Mouse (Mus musculus): ENCODE results near the gene Sp2. TPM values are rescaled to one million over a fixed set of nuclear protein-coding genes. Genes with fewer than 3 reads are reported as not detected.

Gene Sp2
- total RNA-seq (2021) = 10 to 100 TPM in 1 of 2 experiments, 1 to 10 TPM in 1; 9.9 to 10.7 TPM

DNA sequence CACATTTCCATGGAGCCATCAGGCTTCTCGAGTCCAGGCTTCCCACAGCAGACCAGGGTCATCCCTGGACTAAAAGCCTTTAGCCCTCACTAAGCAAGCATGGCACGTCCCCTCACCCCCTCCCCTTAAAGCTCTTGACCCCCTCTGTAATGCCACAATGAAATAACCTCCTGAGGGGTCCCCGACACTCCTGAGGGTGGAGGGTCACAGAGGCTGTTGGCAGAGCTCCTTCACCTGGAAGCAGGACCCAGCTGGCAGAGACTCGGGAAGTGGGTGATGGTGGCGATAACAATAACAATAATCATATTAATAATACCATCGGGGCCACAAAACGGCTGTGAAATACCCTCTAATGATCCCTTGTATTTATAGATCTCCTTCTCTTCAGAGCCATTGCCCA, at the start of gene Sp2:
Gene Sp2 (minus strand): TSS at position 101 of the 400 bp plus-strand sequence.
- no peak for DNase-seq (ENCODE audit: extremely low spot score in 1 of 2, low spot score in 2 of 2)
- intact Hi-C loops (cut with DNase I) = loop anchor here (2.0 to 10.0 kb wide), 2 partner anchors 44 to 162 kb away; no protein-coding TSS in a partner anchor

DNA sequence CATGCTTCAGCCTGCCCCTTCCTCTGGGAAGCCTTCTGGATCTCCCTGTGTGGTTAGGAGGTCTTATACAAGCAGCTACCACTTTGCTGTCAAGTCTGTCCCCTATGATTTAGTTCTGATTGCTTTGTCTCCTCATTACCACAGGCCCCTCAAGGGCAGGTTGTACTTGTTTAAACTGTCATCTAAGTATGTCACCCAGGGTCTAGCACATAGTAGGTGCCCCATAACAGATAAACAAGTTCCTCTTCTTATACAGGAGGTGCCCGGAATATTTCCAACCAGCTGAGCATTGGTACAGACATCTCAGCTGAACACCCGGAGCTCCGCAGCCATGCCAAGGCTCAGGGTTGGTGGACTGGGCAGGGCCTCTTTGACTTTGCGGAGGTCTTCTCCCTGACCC, 49.7 kb upstream of the Sp2 start:
- no peak for DNase-seq (ENCODE audit: extremely low spot score in 1 of 2, low spot score in 2 of 2)
- intact Hi-C loops (cut with DNase I) = no loop called here

DNA sequence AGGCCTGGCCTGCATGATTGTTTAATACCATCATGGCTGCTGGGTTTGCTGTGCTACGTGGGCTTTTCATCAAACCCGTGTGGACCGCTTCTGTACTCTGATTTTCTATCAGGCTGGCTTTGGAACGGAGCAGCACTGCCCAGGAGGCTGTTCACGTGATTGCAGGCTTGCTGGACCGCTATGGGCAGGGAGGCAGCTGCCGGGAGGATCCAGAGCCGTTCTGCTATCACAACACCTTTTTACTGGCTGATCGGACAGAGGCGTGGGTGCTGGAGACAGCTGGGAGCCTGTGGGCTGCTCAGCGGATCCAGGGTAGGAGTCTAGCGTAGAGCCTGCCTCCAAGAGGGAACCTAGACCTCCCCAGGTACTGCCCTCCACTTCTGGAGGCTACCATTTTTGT, 49.2 kb upstream of the Sp2 start:
- intact Hi-C loops (cut with DNase I) = no loop called here

GRCm38 (mm10) chr11:97030426-97030825, 47.7 kb upstream of the Sp2 start:
- intact Hi-C loops (cut with DNase I) = no loop called here

More for the DNA sequence above, 49.2 kb upstream of the Sp2 start:
- no peak for DNase-seq (ENCODE audit: extremely low spot score in 1 of 2, low spot score in 2 of 2)

DNA sequence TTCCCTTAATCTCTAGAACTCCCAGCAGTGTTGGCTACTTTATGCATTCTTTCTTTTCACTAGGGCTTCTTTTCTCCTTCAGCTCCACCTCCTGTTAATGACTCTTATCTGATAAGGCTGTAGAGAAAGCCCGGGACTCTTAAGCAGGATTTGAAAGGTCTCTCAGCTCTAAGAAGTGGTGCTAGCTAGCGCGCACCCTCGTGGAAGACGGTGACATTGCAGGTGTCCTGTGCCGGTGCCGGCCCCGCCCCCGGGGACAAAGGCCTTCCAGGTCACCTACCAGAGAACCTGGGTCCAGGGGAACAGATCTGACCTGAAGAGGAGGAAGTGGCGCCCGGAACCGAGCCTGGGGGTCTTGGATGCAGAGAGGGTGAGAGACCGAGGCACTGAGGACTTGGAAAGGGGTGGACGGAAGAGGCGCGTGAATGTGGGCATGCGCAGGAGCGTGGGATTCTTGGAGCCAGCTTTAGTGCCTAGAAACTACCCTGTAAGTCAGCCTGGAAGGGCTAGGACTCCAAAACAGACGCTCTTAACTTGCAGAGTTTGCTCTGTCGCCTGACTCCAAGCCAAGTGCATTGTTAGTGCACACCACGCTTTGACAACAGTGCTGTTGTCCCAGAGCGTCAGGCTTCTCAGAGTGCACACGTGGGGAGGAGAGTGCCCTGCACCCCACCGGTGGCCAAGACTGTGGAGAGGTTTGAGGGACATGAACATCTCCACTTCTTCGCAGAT, 47.1 kb upstream of the Sp2 start, which contains the start of gene Scrn2:
Gene Scrn2 (plus strand): TSS at position 253 of the 732 bp plus-strand sequence.
- DNase-seq (ENCODE audit: extremely low spot score in 1 of 2, low spot score in 2 of 2) = peak; percentile 49 to 76
- intact Hi-C loops (cut with DNase I) = loop anchor here (10.0 kb wide), 2 partner anchors 115 to 755 kb away; partner anchors contain the start of genes Cdk5rap3 and Hoxb9

More at GRCm38 (mm10) chr11:97030426-97030825, 47.7 kb upstream of the Sp2 start:
- DNase-seq (ENCODE audit: extremely low spot score in 1 of 2, low spot score in 2 of 2) = no peak

DNA sequence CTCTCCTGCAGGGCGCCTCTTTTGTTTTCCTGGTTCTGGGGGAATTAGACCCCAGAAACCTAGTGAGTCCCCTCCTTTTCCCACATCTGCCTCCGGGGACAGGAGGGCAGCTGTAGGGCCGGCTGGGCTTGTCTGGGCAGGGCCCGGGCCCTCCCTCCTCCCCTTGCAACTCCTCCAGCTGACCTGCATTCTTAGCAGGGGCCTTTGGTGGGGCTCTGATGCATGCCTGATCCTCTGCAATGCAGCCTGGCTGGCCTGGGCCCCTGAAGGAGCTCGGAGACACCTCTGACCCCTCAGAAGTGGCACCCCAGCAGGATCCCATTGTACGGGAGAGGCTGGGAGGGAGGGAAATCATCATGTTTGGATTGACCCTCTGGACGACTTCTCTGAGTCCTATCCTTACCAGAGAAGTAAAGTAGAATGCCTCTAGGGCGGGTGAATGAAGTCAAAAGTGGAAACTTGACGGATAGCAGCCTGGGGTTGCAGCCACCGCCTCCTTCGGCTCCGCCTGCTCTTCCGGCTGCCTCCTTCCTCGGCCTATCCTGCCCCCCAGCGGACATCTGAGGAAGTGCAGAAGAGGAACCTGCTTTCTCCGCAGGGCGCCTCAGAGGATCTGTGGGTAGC, 43.1 kb upstream of the Sp2 start:
- intact Hi-C loops (cut with DNase I) = loop anchor here (2.0 to 10.0 kb wide), 3 partner anchors 43 to 751 kb away; partner anchors contain the start of genes Cdk5rap3, Hoxb9 and Sp2

GRCm38 (mm10) chr11:97024977-97025376, 42.2 kb upstream of the Sp2 start:
- DNase-seq (ENCODE audit: extremely low spot score in 1 of 2, low spot score in 2 of 2) = no peak
- intact Hi-C loops (cut with DNase I) = loop anchor here (10.0 kb wide), 2 partner anchors 110 to 750 kb away; partner anchors contain the start of genes Cdk5rap3 and Hoxb9

More for the DNA sequence above, 43.1 kb upstream of the Sp2 start:
- DNase-seq (ENCODE audit: extremely low spot score in 1 of 2, low spot score in 2 of 2) = peak; percentile 79 to 90

- intact Hi-C loops (cut with DNase I) = loop anchor here (10.0 kb wide), 2 partner anchors 107 to 747 kb away; partner anchors contain the start of genes Cdk5rap3 and Hoxb9
- DNase-seq (ENCODE audit: extremely low spot score in 1 of 2, low spot score in 2 of 2) = peak; percentile 36 to 85
Measured at GRCm38 (mm10) chr11:97021873-97022484, 39.2 kb upstream of the Sp2 start.

DNA sequence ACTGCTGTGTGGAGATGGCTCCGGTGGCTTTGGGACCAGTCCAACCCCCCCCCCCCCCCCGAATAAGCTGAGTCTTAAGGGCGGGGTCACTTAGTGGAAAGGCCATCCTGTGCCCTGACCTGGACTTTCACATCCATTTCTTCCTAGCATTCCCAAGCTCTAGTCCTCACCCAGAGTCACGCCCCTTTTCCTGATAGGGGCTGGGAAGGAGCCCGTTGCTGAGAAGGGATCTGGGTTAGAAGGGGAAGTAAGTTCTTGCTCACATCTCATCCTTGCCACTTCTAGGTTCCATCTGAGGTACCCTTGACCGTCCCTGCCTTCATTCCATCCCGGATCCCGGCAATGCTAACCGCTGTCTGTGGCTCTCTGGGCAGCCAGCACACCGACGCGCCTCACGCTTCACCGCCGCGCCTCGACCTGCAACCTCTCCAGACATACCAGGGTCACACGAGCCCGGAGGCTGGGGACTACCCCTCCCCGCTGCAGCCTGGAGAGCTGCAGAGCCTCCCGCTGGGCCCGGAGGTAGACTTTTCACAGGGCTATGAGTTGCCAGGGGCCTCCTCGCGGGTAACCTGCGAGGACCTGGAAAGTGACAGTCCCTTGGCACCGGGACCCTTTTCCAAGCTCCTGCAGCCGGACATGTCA, 38.5 kb upstream of the Sp2 start:
- no peak for DNase-seq (ENCODE audit: extremely low spot score in 1 of 2, low spot score in 2 of 2)
- intact Hi-C loops (cut with DNase I) = loop anchor here (10.0 kb wide), 2 partner anchors 106 to 746 kb away; partner anchors contain the start of genes Cdk5rap3 and Hoxb9

- intact Hi-C loops (cut with DNase I) = no loop called here
- no peak for DNase-seq (ENCODE audit: extremely low spot score in 1 of 2, low spot score in 2 of 2)
Measured at GRCm38 (mm10) chr11:97019345-97019708, 36.6 kb upstream of the Sp2 start.

GRCm38 (mm10) chr11:97018583-97019344, 36.0 kb upstream of the Sp2 start:
- DNase-seq (ENCODE audit: extremely low spot score in 1 of 2, low spot score in 2 of 2) = no peak
- intact Hi-C loops (cut with DNase I) = no loop called here

DNA sequence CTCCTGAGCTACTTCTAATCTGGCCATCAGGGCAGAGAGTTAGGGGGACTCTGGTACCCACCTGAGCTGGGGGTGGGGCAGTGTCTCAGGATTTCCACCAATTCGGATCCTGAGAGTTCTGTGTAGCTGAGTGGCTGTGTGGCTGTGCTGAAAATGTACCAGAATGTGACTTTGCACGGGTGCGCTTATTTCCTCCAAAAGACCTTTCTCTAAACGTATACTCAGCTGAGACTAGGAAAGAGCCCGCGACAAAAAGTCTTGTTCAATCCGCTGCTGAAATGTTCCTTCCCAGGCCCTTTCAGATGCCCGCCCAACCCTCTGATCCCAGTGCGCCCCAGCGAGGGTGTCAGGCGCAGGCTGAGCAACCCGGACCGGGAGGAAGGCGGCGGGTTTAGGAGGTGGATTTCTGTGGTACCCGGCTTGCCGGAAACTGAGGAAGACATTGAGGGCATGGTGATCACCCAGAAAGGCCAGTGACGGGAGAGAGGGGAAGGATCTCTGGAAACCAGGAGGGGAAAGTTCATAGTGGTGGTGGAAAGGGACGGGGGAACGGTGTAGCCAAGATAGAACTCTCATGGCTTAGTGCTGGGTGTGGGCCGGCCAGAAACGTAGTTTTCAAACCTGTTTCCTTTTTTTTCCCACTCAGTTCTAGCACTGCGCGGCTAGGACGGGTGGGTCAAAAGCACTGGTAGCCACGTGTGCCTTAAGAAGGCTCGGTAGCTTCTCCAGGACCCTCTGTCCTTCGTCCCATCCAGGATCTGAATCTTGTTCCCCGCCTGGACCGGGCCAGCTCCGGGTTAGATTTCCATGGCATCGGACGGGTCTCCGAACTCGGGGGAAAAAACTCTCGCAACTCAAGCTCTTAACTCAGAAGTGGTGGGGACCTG, 35.2 kb upstream of the Sp2 start:
- DNase-seq (ENCODE audit: extremely low spot score in 1 of 2, low spot score in 2 of 2) = no peak
- intact Hi-C loops (cut with DNase I) = no loop called here

DNA sequence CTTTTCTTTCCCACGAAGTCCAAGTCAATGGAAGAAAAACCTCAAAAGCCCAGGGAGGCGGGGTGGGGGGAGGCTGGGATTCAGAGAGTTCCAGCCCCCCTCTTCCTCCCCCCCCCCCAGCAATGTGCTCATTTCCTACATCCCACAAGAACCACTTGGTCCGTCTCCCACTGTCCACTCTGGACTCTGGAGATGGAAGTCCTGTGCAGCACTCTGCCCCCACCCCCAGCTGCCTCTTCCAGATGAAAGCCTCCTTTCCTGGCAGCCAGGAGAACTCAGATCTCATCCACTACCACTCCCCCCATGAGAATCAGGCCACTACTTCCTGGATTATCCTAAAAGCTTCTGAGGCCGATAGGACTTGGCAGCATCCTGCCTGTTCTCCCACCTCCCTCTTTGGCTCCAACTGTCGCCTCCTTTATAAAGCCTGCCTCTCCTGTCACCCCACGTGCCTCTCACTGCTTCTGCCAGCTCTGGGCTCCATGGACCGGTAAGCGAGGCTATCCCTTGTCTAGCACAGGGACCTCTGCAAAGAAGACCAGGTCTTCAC, 30.4 kb upstream of the Sp2 start, which contains the start of gene Sp6:
Gene Sp6 (plus strand): TSS at position 274 of the 550 bp plus-strand sequence.
- DNase-seq (ENCODE audit: extremely low spot score in 1 of 2, low spot score in 2 of 2) = peak; percentile 24 to 53
- intact Hi-C loops (cut with DNase I) = no loop called here

GRCm38 (mm10) chr11:97009198-97009790, 26.5 kb upstream of the Sp2 start:
- intact Hi-C loops (cut with DNase I) = no loop called here
- no peak for DNase-seq (ENCODE audit: extremely low spot score in 1 of 2, low spot score in 2 of 2)

GRCm38 (mm10) chr11:97007093-97007794, 24.5 kb upstream of the Sp2 start:
- intact Hi-C loops (cut with DNase I) = no loop called here
- DNase-seq (ENCODE audit: extremely low spot score in 1 of 2, low spot score in 2 of 2) = no peak

DNA sequence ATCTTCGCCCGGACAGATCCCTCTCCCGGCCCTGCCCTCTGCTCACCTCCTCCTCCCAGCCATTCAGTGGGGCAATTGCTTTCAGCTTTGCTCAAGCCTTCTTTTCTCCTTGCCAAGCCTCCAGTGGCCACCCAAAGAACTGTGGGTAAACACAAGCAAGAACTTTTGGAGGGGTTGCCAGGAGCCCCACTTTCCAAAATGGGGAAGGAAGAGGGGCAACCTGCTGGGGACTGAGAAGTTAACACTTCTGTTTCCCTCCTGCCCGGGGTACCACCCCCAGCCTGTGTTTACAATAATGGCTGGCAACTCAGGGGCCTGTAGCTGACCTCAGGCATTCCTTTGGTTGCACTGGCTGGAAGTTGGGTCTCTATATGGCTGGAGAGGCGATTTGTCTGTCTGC, 20.4 kb upstream of the Sp2 start:
- intact Hi-C loops (cut with DNase I) = no loop called here
- no peak for DNase-seq (ENCODE audit: extremely low spot score in 1 of 2, low spot score in 2 of 2)

Data from left cerebral cortex, postnatal 10 days (tissue).